Mouse (Mus musculus) kidney, adult 18-20 months (tissue): ENCODE data around the gene Cenpj.

Source experiments
- DNase-seq: peaks from one replicate; pipeline ENCODE4 v3.0.0; 2021

Cenpj gene

DNA sequence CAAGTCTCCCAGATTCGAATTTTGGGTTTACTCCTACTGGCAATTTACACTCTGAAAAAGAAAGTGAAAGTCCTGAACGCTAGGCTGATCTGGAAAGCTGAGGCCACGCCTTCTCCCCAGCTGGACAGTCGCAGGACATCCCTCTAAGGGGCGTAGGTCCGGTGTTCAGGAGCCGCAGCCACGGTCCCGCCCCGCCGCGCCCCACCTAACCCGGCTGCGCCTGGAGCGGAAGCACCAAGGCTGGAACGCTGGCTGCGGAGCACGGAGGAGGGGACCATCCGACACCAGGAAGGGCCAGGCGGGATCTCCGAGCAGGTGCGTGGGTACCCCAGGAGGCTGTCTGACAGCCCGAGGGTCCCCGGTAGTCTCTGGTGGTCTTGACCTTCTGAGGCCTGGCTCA is at the start of gene Cenpj, which contains the start of gene Parp4:
Gene Cenpj, minus strand, starts transcription at position 10 of the 400 bp plus-strand sequence.
Gene Parp4, plus strand, starts transcription at position 204 of the 400 bp plus-strand sequence.
- peak; percentile 91 for DNase-seq

DNA sequence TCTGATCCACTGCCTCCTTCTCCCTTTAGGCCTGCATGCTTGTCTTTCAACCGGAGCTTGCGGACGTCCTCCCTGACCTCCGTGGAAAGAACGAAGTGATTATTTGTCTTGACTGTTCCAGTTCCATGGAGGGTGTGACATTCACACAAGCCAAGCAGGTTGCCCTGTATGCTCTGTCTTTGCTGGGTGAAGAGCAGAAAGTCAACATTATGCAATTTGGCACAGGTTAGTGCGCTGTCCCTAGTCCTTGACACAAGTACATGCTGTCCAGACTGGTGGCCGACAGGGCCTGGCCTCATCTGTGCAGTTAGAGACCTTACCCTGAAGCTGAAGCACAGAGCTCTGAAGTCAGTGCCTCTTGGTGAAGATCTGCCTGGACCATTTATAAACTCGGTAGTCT is 45.2 kb upstream of the Cenpj start:
- no peak for DNase-seq

DNA sequence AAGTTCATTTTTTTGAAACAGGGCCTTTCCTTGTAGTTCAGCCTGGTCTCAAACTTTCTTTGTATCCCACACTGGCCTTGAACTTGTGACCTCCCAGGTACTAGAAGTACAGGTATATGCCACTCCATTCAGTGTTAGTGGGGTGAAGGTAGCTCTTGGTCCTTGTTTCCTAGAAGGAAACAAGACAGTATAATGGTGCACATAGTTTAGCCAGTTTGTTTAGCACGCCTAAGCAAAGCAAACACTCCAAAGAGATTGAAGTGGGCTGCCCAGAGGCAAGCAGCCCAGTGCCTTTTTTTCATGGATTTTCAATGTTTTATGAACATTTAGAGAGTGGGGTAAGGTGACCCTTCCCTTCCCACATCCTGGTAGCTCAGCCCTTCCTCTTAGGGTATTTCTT is 42.2 kb upstream of the Cenpj start:
- DNase-seq: no peak

DNA sequence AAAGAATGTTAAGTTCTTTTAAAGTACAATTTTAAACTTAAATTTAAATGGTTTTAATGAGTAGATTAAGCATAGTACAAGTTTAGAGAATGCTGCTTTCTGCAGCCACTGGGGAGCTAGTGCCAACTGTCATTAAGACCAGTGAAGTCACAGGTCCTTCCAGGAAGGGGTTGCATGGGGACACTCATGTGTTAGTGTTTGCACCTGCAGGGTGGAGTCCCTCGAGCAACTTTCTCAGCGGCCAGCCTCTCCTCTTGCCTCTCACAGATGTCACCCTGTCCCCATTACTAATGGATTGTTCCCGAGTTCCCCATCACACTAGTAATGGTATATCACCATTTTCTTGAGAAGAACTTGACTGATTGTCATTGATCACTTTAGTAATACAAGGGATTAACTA is 38.0 kb upstream of the Cenpj start:
- DNase-seq: no peak

DNA sequence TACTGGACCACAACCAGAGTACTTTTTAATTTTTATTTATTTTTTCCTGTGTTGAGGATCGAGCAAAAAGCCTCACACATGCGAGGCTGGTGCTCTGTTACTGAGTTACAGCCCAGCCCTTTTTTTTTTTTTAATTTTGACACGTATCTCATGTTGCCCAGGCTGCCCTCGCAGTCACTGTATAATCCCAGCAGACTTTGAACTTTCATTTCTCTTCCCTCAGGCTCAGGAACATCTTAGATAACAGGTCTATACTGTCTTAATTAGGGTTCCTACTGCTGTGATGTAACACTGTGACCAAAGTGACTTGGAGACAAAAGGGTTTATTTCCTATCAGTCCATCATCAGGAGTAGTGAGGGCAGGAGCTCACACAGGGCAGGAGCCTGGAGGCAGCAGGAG is 29.9 kb upstream of the Cenpj start:
- DNase-seq: no peak

DNA sequence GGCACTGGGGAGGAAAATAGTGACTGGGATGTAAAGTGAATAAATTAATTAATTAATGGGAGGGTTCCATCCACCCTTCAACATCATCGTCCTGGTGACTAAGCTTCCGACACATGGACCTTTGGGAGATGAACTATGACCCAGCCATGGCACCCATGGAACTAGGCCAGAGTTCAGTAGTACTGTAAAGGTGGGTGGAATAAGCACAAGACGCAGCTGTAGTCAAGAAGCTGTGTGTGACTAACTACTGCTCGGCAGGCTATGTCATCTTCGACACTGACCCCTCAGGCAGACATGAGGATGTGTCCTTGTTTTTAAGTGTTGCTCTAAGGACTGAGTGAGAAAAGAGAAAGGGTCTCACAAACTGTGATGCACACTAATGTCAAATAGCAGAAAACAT is 29.2 kb upstream of the Cenpj start:
- DNase-seq: no peak

DNA sequence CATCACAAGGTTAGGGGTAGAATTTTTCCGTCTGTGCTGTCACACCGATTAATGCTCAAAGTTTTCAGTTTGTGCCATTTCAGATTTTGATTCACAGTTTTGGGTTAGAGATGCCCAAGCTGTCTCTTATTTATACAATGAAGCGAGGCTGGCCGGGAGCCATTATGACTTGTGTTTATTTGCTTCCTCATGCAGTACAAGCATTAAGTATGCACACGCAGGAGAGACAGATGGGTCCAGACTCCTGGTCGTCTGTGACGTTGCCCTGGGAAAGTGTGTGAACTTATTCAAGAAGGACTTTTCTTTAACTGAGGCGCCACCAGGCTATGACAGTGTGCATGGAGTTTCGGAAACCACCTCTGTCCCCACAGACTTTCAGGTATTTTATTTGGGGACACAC is 26.8 kb upstream of the Cenpj start:
- no peak for DNase-seq

DNA sequence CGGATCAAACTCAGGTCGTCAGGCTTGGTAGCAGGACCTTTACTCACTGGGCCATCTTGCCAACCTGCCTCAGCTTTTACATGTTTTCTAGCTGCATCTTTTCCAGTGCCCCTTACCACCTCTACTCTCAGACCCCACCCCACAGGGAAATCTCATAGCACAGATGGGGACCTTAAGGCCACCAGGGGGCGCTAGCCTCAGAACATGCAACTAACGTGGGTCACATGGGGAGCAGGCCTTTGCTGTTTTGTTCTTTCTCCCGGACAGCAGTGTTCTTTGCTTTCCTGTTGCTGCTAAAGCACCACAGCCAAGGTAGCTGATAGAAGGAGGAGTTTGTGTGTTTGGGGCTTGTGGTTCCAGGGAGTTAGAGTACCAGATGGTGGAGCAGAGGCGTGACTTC is 23.5 kb upstream of the Cenpj start:
- peak; percentile 48 for DNase-seq

DNA sequence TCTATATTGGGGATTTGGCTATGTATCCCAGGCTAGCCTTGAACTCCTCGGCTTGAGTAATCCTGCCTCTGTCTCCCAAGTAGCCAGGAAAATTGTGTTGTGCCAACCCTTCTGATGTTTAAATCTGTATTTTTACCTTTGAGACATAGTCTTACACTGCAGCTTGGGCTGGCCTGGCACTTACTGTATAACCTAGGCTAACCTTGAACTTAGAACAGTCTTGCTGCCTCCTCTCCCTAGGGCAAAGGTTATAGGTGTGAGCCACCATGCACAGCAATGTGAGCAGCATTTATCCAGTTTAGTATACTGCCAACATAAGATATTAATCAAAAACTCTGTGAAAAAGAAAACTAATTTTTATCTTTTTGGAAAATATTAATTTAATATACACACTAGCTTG is 19.6 kb upstream of the Cenpj start:
- DNase-seq: no peak

DNA sequence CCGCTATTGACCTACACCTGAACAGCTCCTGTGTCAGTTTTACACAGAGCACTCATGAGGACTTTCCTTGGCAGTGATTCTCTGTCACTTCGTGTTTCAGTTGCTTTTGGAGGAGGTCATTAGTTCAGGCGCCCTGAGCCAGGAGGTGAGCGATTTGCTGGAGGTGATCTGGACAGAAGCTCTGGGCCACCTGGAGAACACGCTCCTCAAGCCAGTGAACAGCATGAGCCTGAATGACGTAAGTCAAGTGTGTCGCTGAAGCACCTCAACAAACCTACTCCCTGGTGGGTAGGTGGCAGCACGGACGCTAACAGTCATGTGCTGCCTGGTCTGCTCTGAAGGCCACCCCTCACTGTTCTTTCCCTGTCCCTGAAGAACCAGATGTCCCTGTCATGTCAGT is 17.0 kb upstream of the Cenpj start:
- no peak for DNase-seq

DNA sequence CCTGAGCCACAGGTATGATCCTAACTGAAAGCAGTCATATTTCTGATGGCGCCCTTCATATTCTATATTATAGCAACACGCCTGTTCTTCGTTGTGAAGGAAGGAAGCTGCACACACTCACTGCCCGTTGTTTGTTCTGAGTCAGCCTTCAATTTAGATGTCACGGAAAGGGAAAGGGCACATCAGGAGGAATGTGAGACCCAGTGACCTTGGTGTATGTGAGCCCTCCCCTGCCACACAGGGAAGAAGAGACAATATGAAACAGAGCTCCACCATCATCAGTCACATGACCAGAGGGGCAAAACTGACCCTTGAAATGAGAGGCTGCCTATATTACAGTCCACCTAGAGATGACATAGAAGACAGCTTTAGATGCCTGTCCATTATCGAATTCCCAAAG is 7.1 kb upstream of the Cenpj start:
- DNase-seq: no peak

DNA sequence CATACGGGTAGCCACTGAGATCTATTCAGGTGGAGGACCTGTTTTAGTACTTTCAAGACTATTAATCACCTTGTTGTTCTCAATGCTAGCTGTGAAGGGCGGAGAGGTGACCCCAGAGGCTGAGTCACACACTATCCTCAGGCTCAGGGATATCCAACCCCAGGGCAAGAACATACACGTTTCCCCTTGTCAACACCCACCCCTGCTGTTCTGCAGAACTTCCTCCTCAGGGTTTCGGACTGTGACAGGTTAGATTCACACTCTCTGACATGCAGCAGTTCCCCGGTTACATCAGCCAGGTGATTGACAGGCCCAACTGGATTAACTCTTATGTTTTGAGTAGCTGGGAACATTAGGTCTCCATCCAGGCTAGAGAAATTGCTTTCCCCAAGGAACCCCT is 5.9 kb upstream of the Cenpj start:
- no peak for DNase-seq

DNA sequence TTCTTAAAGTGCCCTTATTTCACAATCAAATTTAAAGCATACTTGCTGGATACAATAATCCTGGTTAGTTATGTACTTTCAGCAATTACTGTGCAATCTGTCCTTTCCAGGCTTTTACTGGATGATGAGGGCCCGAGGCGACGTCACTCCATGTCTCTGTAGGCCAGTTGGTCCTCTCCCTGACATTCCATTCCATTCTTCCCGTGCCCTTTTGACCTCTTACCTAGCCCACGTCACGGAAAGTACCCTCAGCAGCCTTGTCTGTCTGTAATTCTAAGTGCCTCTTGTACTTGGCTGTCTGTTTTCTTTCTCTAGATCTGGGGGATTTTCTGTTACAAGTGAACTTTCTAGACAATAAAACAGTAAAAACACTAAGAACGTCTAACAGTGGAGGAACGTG is 3.8 kb upstream of the Cenpj start:
- no peak for DNase-seq

DNA sequence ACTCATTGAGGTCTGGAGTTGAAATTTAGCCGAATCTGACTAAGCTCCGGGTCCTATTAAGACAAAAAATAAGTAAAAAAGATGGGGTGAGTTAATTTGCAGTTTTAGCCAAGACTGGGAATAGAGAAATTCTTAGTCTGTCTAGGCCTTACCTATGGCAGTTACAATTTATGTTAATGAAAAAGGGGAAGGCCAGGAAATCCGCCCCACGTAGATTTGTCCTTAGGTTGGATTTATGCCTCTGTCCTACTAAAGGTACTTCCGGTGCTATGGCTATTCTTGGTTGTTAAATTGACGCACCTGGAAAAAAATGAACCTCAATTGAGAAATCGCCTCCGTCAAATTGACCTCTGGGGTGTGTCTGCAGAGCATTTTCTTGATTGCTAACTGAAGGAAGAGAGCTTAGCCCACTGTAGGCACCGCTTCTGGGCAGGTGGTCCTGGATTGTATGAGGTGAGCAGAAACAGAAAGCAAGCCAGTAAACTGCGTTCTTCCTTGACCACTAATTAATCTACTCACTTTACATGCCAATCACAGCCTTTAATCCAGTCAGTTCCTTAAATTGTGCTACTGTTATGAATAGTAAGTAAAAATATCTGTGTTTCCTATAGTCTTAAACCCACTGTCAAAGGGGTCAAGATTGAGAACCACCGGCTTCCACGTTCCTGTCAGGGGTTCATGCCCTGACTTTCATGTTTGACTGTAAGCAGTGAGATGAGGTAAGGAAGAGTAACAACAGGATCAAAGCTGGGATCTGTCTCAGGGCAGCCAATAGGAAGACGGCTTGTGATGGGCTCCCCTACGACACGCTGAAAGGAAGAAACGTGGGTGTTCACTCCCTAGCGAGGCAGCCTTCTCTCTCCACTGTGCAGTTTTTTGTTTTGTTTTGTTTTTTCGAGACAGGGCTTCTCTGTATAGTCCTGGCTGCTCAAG is 1.0 kb upstream of the Cenpj start:
- no peak for DNase-seq

DNA sequence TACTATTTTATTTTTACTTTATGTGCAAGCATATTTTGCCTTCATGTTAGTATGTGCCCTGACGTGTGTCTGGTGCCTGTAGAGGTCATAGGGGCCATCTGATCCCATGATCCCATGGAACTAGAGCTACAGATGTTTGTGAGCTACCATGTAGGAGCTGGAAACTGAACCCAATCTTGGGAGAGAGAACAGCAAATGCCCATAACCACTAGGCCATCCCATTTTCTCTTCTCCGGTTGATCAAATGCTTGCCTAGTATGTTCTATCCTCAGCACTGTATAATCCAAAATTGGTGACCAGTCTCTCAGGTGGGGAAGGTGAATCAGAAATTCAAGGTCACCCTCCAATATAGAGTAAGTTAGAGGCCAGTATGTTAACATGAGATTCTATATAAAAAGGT is 2.7 kb downstream of the Cenpj start:
- no peak for DNase-seq

DNA sequence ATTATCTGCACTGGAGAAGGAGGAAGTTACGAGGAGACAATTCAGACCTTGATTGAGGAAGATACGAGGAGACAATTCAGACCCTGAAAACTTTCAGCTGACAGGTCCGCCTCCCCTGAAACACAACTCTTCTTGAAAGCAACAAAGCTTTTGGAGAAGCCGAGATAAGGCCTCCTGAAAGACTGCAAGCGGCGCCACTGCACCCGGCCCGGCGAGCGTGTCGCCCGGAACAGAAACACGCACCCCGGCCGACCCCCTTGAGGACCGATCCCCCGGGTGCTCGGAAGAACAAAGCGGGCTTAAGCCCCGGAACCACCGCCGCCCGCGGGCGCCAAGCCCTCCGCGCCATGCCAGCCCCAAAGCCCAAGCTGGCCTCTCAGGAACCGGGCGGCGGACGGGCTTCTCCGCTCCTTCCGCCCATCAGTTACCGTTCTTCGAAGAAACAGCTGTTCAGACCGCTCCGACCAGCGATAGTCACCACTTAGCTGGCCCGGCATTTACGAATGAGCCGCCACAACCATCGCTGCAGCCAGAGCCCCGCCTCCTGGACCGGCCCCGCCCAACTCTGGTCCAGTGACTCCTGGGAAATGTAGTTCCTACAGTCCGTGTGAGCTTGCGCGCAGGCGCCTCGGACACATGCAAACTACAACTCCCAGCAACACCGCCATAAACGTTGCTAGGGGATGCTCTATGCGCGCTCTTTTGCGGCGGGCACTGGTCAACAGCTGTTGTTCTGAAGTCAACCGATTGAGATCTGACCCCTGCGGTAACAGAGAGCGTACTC is 3.7 kb downstream of the Cenpj start:
- DNase-seq: peak; percentile 95

DNA sequence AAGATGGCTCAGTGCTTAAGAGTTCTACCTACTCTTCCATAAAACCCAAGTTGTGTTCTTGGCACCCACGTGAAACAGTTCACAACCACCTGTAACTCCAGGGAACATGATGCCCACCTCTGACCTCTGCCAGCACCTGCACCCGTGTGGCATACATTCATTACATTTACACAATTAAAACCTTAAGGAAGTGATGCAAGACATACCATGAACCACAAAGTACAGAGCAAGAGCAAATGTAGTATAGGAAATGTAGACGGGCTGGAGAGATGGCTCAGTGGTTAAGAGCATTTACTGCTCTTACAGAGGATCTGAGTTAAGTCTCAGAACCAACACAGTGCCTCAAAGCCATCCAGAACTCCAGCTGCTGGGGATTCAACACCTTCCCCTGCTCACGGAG is 6.2 kb downstream of the Cenpj start:
- no peak for DNase-seq

DNA sequence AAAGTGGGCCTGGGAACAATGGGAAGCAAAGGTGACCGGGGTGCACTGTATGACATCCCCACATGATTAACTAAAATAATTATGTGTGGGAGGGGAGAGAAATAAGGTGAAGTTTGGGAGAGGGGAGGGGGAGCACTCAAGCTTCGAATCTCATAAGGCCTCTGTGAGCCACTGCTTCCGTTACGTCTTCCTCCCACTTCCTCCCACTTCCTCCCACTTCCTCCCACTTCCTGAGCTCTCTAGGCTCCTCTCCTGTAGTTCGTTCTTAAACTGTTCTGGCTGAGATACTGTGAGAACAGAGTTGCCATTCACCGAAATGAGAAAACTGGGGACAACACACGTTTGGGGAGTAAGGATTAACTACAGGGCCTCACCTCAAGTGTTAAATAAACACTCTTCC is 7.7 kb downstream of the Cenpj start:
- DNase-seq: no peak

DNA sequence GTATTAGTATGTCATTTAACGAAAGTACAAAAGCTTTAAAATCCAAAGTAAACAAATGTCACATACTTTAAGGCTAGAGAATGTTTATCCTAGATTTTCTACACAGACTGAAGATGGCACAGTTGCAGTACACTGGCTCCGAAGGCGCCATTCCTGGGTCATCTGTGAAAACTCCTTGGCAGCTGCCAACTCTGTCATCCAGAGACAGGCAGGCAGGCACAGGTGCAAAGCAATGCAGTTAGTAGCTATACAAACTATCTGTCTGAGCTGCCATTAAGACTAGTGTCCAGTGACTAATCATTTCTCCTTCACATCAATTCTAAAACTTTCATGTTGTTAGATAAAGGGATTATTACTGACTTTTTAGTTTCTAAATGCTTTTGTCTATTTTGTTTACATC is 16.1 kb downstream of the Cenpj start:
- no peak for DNase-seq

DNA sequence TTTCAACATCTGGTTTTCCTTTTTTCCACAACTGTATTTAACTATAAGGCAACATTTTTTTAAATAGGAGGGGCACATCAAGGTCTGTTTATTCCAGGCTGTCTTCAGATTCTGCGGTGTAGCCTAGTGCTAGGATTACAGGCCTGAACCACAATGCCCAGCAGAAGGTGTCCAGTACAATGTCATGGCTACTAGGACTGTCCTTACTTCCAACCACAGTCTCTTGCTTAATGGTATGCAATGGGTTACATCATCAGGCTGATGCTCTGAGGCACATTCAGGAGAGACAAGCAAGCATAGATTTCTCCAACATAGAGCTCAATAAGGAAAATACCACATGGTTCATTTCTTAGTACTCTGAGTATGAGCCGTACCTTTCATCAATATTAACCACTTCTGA is 20.5 kb downstream of the Cenpj start:
- no peak for DNase-seq

DNA sequence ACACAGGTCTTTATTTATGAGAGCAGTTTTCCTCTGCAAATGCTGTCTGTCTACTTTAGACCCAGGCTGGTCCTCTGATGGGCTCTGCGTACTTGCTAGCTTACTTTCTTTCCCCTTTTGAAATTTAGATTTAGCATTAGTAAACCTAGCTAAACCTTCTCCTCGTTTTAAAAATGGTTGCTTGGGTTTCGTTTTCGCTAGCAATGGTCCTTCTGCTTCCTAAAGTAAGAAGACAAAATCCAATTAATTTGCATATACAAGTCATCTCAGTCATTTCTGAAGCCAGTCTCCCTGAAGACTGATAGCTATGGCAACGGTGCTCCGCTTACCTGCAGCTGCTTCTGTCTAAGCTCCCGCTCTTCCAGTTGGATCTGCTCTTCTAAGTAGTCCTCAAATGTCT is 21.9 kb downstream of the Cenpj start:
- no peak for DNase-seq

DNA sequence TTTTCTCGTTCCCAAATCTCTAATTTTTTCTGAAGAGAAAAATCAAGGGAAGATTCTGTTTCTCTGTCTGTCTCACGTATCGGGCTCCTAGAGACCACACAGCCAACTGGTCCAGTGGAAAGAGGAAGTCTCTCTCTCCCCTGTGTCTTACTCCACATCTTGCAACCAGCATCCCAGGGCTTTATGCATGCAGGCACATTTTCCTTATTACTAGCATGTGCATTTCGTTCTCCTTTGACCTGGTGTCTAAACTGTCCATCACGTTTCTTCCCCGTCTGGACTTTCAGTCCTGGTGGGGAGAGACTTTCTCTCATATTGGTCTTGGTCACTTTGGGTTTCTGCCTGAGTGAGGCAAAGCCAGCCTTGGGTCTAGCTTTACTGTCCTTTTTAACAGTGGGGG is 22.3 kb downstream of the Cenpj start:
- no peak for DNase-seq

DNA sequence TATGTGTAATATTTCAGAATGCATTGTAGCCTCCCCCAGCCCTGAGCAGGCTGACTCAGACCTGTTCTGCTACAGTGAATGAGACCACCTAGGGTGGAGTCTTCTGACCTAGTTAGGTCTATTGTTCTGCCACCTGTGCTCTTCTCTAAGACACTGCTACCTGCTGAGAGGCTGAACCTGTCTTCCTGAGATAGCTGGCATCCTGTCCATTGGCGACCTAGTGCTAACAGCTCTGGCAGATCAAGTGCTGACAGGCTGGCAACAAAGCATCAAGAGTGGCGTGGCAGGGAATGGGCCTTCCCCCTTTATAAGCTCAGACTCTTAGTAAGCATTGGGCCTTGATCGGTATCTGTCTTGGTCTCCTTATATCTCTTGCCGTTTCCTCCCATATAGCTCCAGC is 24.3 kb downstream of the Cenpj start:
- DNase-seq: no peak

DNA sequence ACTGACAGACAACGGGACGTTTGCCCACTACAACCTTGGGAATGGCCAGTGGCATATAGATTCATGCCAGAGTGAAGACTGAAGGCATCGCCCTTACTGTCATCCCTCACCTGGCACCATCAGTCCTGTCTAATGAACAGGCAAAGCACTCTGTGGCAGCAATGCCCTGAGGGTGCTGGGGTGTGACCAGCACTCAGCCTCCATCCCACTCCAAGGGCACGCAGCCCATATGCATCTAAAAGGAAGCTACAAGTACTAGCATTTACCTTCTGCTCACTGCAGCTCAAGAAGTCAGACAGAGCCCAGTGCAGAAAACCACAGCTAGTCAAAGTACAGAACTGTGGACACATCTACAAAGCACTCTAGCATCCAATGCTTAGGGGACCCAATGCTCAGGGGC is 29.7 kb downstream of the Cenpj start:
- DNase-seq: no peak
